ENCODE assay signal across 8 mouse cellular contexts in the genomic region with DNA sequence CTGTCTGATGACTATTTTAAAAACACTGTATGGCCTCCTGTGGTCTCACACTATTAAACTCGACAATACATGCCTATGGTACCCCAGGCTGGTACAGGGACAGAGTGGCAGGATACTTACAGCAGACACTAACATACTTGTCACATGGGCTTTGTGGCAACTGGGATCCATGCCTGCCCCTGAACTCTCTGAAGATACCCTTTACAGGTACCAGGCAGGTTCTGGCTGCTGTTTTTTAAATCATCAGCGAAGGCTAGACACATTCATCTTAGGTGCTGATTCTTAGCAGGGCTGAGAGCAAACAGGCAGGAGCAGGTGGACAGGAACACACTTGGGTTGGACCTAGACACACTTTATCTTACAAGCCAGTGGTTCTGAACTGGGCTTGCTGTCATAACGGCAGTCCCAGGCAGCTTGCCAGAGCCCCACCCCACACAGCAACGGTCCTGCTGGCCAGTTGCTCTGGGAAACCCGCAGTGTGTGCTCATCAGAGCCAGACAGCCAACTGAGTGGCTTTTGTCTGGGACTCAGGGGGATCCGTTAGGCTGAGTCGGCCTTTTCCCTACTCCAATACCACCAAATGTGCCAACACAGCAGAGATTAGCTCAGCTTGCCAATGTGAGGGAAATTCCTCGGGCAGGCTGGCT. TPM values are rescaled to one million over a fixed set of nuclear protein-coding genes. Genes with fewer than 3 reads are reported as not detected.
DNase-seq lines count a peak whose midpoint lies in the region; ATAC-seq and TF ChIP-seq lines count a peak whose summit lies in the region.

No protein-coding gene starts in this region.

- no peak for TF ChIP-seq CTCF in kidney, adult 2 months (conservative IDR thresholded peaks at IDR 0.05; ENCODE audit: insufficient read depth, insufficient read length, low read depth, low read length)

- no peaks in the 10 kb centered on the region for H3K27me3 ChIP-seq in kidney, adult 2 months (replicated peaks; ENCODE audit: control insufficient read depth, insufficient read depth, low read length)
- no peaks in the 10 kb centered on the region for H3K27me3 ChIP-seq in kidney, embryonic 14.5 days (ENCODE audit: control insufficient read depth, insufficient read depth, low read length)
- H3K27me3 ChIP-seq in hindbrain, embryonic 16.5 days (replicated peaks; ENCODE audit: control insufficient read depth, insufficient read depth, low read length) = no peaks in the 10 kb centered on the region

- no peaks in the 10 kb centered on the region for H3K4me1 ChIP-seq in kidney, adult 2 months (ENCODE audit: control insufficient read depth, insufficient read depth, low read length)
- H3K4me1 ChIP-seq in kidney, embryonic 14.5 days (ENCODE audit: control insufficient read depth, insufficient read depth, low read length) = no peaks in the 10 kb centered on the region
- peaks cover 3% of the 10 kb centered on the region; the same call in 1 of the 2 replicates for H3K4me1 ChIP-seq in hindbrain, embryonic 16.5 days (ENCODE audit: control insufficient read depth, insufficient read depth, low read depth, low read length)

- H3K27ac ChIP-seq in kidney, adult 2 months (ENCODE audit: insufficient read depth, low read depth, low read length) = no peak overlapping the region
- H3K27ac ChIP-seq in kidney, embryonic 14.5 days (ENCODE audit: low read depth, low read length) = no peak overlapping the region
- H3K27ac ChIP-seq in hindbrain, embryonic 16.5 days (ENCODE audit: low read depth, low read length) = peak overlapping the region; percentile 72

- peak; percentile 59 for DNase-seq in kidney, adult 2 months
- peak; percentile 43 for DNase-seq in NIH3T3 (ENCODE audit: low read depth)
- peak; percentile 19 for DNase-seq in lung, postnatal 25 days (ENCODE audit: low spot score)
- DNase-seq in spleen, postnatal 10 days (ENCODE audit: low spot score in 2 of 2) = peak; percentile 74 to 87

- no peak for ATAC-seq in kidney, embryonic 14.5 days (ENCODE audit: low FRiP score, low TSS enrichment)
- ATAC-seq in common myeloid progenitor, adult 5-6 weeks (replicated peaks; ENCODE audit: low read depth, poor library complexity, severe bottlenecking) = peak; percentile 83
- peak; percentile 94 for ATAC-seq in hindbrain, embryonic 16.5 days
- ATAC-seq in inflammation-experienced regulatory T-cells, adult 6 months = no peak

- no peak overlapping the region for H3K9ac ChIP-seq in kidney, embryonic 14.5 days (ENCODE audit: low read depth, low read length)
- H3K9ac ChIP-seq in hindbrain, embryonic 16.5 days (ENCODE audit: low read depth, low read length) = no peak overlapping the region

- H3K36me3 ChIP-seq in kidney, adult 2 months (ENCODE audit: control insufficient read depth, insufficient read depth, low read length) = no peaks in the 10 kb centered on the region; the same call in 1 of the 2 replicates
- H3K36me3 ChIP-seq in kidney, embryonic 14.5 days (ENCODE audit: control insufficient read depth, insufficient read depth, low read length) = peaks cover 80% of the 10 kb centered on the region
- H3K36me3 ChIP-seq in hindbrain, embryonic 16.5 days (ENCODE audit: control insufficient read depth, insufficient read depth, low read length) = peaks cover 24% of the 10 kb centered on the region

- no peak overlapping the region for H3K4me2 ChIP-seq in kidney, embryonic 14.5 days (replicated peaks; ENCODE audit: low read depth, low read length)
- no peak overlapping the region for H3K4me2 ChIP-seq in hindbrain, embryonic 16.5 days (ENCODE audit: low read length)

- no peak for TF ChIP-seq POLR2A in kidney, adult 2 months (IDR thresholded peaks at IDR 0.05; ENCODE audit: low read depth, low read length)

- no peaks in the 10 kb centered on the region for H3K9me3 ChIP-seq in kidney, embryonic 14.5 days (ENCODE audit: control insufficient read depth, low read length)
- no peaks in the 10 kb centered on the region for H3K9me3 ChIP-seq in hindbrain, embryonic 16.5 days (ENCODE audit: control insufficient read depth, low read length)

- 57% methylated on average over 8 of the region's 8 CpGs for WGBS in kidney, adult 2 months
- 85% methylated on average over 8 of the region's 8 CpGs for whole genome bisulfite sequencing in kidney, embryonic 14.5 days
- 60% methylated on average over 8 of the region's 8 CpGs for WGBS in hindbrain, embryonic 16.5 days

- no peak overlapping the region for H3K4me3 ChIP-seq in kidney, adult 2 months (ENCODE audit: insufficient read depth, low read depth, low read length)
- H3K4me3 ChIP-seq in kidney, embryonic 14.5 days (ENCODE audit: low read length) = no peak overlapping the region
- H3K4me3 ChIP-seq in hindbrain, embryonic 16.5 days (ENCODE audit: low read length) = no peak overlapping the region

RNA-seq across cellular contexts. Expression of gene Nap1l4, which starts 8.2 kb away (rescaled TPM):
- polyA plus RNA-seq in kidney, adult 2 months (2012; rRNA removed) = 60.2 and 68.7 TPM in 2 replicates
- polyA plus RNA-seq in kidney, embryonic 14.5 days (2014; fragmentation: Nextera tagmentation; extraction: Ambion mirVana) = 138 and 158 TPM in 2 replicates
- total RNA-seq in common myeloid progenitor, adult 5-6 weeks (2017) = 151 and 177 TPM in 2 replicates
- polyA plus RNA-seq in hindbrain, embryonic 16.5 days (2015; fragmentation: Nextera tagmentation; extraction: Ambion mirVana) = 323 and 328 TPM in 2 replicates
- polyA plus RNA-seq in inflammation-experienced regulatory T-cells, adult 6 months (2017; shearing (Covaris generic)) = 100 to 1,000 TPM; 258 to 310 (median 262) TPM

RNA-seq across cellular contexts. Expression of gene Cars, which starts 42.8 kb away (rescaled TPM):
- polyA plus RNA-seq in kidney, adult 2 months (2012; rRNA removed) = 8.9 and 9.6 TPM in 2 replicates
- polyA plus RNA-seq in kidney, embryonic 14.5 days (2014; fragmentation: Nextera tagmentation; extraction: Ambion mirVana) = 47.0 and 64.4 TPM in 2 replicates
- 51.1 and 63.9 TPM in 2 replicates for total RNA-seq in common myeloid progenitor, adult 5-6 weeks (2017)
- polyA plus RNA-seq in hindbrain, embryonic 16.5 days (2015; fragmentation: Nextera tagmentation; extraction: Ambion mirVana) = 71.6 and 73.9 TPM in 2 replicates
- 10 to 100 TPM; 29.9 to 40.2 (median 31.2) TPM for polyA plus RNA-seq in inflammation-experienced regulatory T-cells, adult 6 months (2017; shearing (Covaris generic))

RNA-seq across cellular contexts. Expression of gene Phlda2, which starts 54.1 kb away (rescaled TPM):
- 46.6 and 50.2 TPM in 2 replicates for polyA plus RNA-seq in kidney, adult 2 months (2012; rRNA removed)
- polyA plus RNA-seq in kidney, embryonic 14.5 days (2014; fragmentation: Nextera tagmentation; extraction: Ambion mirVana) = 7.3 and 10.6 TPM in 2 replicates
- 2.6 and 3.2 TPM in 2 replicates for total RNA-seq in common myeloid progenitor, adult 5-6 weeks (2017)
- 0.56 and 0.57 TPM in 2 replicates for polyA plus RNA-seq in hindbrain, embryonic 16.5 days (2015; fragmentation: Nextera tagmentation; extraction: Ambion mirVana)
- polyA plus RNA-seq in inflammation-experienced regulatory T-cells, adult 6 months (2017; shearing (Covaris generic)) = not detected

Comparison
In these comparisons a context has a peak if more than half of its experiments do, and no peak if none do; other contexts are left out.
1. DNase-seq: peak in every context shown above with its lines; median percentile 80 in spleen, postnatal 10 days; 59 in kidney, adult 2 months; 43 in NIH3T3; 19 in lung, postnatal 25 days.
2. ATAC-seq: peak in common myeloid progenitor, adult 5-6 weeks (single experiment) and hindbrain, embryonic 16.5 days (single experiment); none in kidney, embryonic 14.5 days (single experiment) and inflammation-experienced regulatory T-cells, adult 6 months (single experiment).